Mouse (Mus musculus) ES-Bruce4 (cell line): ENCODE results near the gene Adam10. TPM values are rescaled to one million over a fixed set of nuclear protein-coding genes. Genes with fewer than 3 reads are reported as not detected.

ENCODE experiments used
- H3K27ac ChIP-seq: 2 replicates; pipeline ENCODE4 v1.5.1; 2012; ENCODE audit warnings: low read length, inconsistent platforms; ENCODE audit not compliant: insufficient read depth
- H3K27me3 ChIP-seq: 2 replicates; pipeline ENCODE4 v1.6.1; 2012; ENCODE audit warnings: mild to moderate bottlenecking, low read length, inconsistent platforms; ENCODE audit not compliant: control insufficient read depth, poor library complexity, insufficient read depth, severe bottlenecking
- H3K36me3 ChIP-seq: 2 replicates; pipeline ENCODE4 v1.6.1; 2012; ENCODE audit warnings: inconsistent platforms, mild to moderate bottlenecking, low read length, moderate library complexity; ENCODE audit not compliant: control insufficient read depth, poor library complexity, insufficient read depth, severe bottlenecking
- H3K4me1 ChIP-seq: one replicate; pipeline ENCODE4 v1.8.1; 2011; ENCODE audit warnings: low read length; ENCODE audit not compliant: control insufficient read depth, insufficient read depth
- H3K4me3 ChIP-seq: 2 replicates; pipeline ENCODE4 v1.5.1; 2011; ENCODE audit warnings: low read depth, mild to moderate bottlenecking, low read length
- H3K9ac ChIP-seq: 2 replicates; pipeline ENCODE4 v1.6.1; 2012; ENCODE audit warnings: low read depth, mild to moderate bottlenecking, inconsistent platforms; ENCODE audit not compliant: poor library complexity, severe bottlenecking
- H3K9me3 ChIP-seq: replicated peaks from 2 replicates; pipeline ENCODE4 v1.6.1; 2012; ENCODE audit warnings: mild to moderate bottlenecking, low read length, inconsistent platforms; ENCODE audit not compliant: control insufficient read depth, poor library complexity, insufficient read depth, severe bottlenecking
- CTCF ChIP-seq: IDR thresholded peaks from one replicate; pipeline ENCODE4 v1.8.1; 2011; ENCODE audit warnings: low read depth, low read length
- EP300 ChIP-seq: IDR thresholded peaks from 2 replicates; pipeline ENCODE4 v1.6.1; 2011; ENCODE audit warnings: low read depth, low read length; ENCODE audit not compliant: insufficient read depth
- POLR2A ChIP-seq: IDR thresholded peaks from one replicate; pipeline ENCODE4 v1.8.1; 2011; ENCODE audit warnings: low read length; ENCODE audit not compliant: insufficient read depth
- polyA plus RNA-seq: library from polyadenylated mRNA; stranded (reverse); fragments of >200 nt; gene quantifications from 2 replicates; pipeline ENCODE4 v1.2.4, GENCODE M21; 2011; ENCODE audit warnings: low read depth; ENCODE audit not compliant: missing spikeins, insufficient read depth, insufficient read length

Gene Adam10
- polyA plus RNA-seq, 1 experiment = 34.8 TPM

GRCm38 (mm10) chr9:70801761-70802160 is 123.0 kb downstream of the Adam10 start:
- Histone ChIP-seq H3K9me3 (no peaks in the 10 kb centered on the region), H3K4me3 (no peak overlapping the region), H3K36me3 (no peaks in the 10 kb centered on the region), H3K9ac (no peak overlapping the region), H3K27ac (no peak overlapping the region), H3K4me1 (no peaks in the 10 kb centered on the region), H3K27me3 (no peaks in the 10 kb centered on the region)
- TF ChIP-seq CTCF = no peak
- no peak for TF ChIP-seq EP300
- no peak for TF ChIP-seq POLR2A

GRCm38 (mm10) chr9:70802816-70803215 is 124.0 kb downstream of the Adam10 start:
- H3K27me3 ChIP-seq = no peaks in the 10 kb centered on the region
- H3K27ac ChIP-seq = no peak overlapping the region
- no peak overlapping the region for H3K4me3 ChIP-seq
- H3K4me1 ChIP-seq = no peaks in the 10 kb centered on the region
- no peak for TF ChIP-seq POLR2A
- TF ChIP-seq EP300 = no peak
- TF ChIP-seq CTCF = no peak
- no peaks in the 10 kb centered on the region for H3K36me3 ChIP-seq
- no peaks in the 10 kb centered on the region for H3K9me3 ChIP-seq
- no peak overlapping the region for H3K9ac ChIP-seq

- H3K4me3 ChIP-seq = no peak overlapping the region
- no peaks in the 10 kb centered on the region for H3K36me3 ChIP-seq
- no peaks in the 10 kb centered on the region; the same call in 1 of the 2 replicates for H3K27me3 ChIP-seq
- no peak overlapping the region for H3K27ac ChIP-seq
- no peaks in the 10 kb centered on the region for H3K9me3 ChIP-seq
- TF ChIP-seq POLR2A (no peak), EP300 (no peak), CTCF (no peak)
- H3K9ac ChIP-seq = no peak overlapping the region
- no peaks in the 10 kb centered on the region for H3K4me1 ChIP-seq
Measured at GRCm38 (mm10) chr9:70806069-70806468, 127.3 kb downstream of the Adam10 start.

GRCm38 (mm10) chr9:70807714-70808113 is 128.9 kb downstream of the Adam10 start:
- H3K36me3 ChIP-seq = no peaks in the 10 kb centered on the region
- TF ChIP-seq EP300 (no peak), CTCF (no peak)
- no peaks in the 10 kb centered on the region; the same call in 1 of the 2 replicates for H3K27me3 ChIP-seq
- no peaks in the 10 kb centered on the region for H3K4me1 ChIP-seq
- no peak overlapping the region for H3K9ac ChIP-seq
- H3K27ac ChIP-seq = no peak overlapping the region
- no peak overlapping the region for H3K4me3 ChIP-seq
- H3K9me3 ChIP-seq = no peaks in the 10 kb centered on the region

- Histone ChIP-seq H3K27me3 (no peaks in the 10 kb centered on the region; the same call in 1 of the 2 replicates), H3K36me3 (no peaks in the 10 kb centered on the region), H3K9me3 (no peaks in the 10 kb centered on the region), H3K9ac (no peak overlapping the region), H3K27ac (no peak overlapping the region), H3K4me1 (peaks cover 8% of the 10 kb centered on the region), H3K4me3 (no peak overlapping the region)
- TF ChIP-seq EP300 = no peak
- no peak for TF ChIP-seq CTCF
- no peak for TF ChIP-seq POLR2A
Measured at GRCm38 (mm10) chr9:70812551-70812950, 133.8 kb downstream of the Adam10 start.

GRCm38 (mm10) chr9:70816701-70817305 is 138.0 kb downstream of the Adam10 start:
- Histone ChIP-seq H3K27ac (peak overlapping the region; percentile 29), H3K27me3 (no peaks in the 10 kb centered on the region), H3K9ac (no peak overlapping the region), H3K4me3 (no peak overlapping the region), H3K9me3 (no peaks in the 10 kb centered on the region), H3K36me3 (no peaks in the 10 kb centered on the region), H3K4me1 (peaks cover 9% of the 10 kb centered on the region)
- TF ChIP-seq CTCF = no peak
- TF ChIP-seq EP300 = no peak
- TF ChIP-seq POLR2A = no peak
